Mouse (Mus musculus): ENCODE data around the gene Zfand3. TPM values are rescaled to one million over a fixed set of nuclear protein-coding genes. Genes with fewer than 3 reads are reported as not detected.
A peak's percentile ranks its signal among the peaks of the same experiment; 100 is the strongest.

Zfand3 gene
- polyA plus RNA-seq, 1 experiment from 2014 or later: 49.3 TPM

DNA sequence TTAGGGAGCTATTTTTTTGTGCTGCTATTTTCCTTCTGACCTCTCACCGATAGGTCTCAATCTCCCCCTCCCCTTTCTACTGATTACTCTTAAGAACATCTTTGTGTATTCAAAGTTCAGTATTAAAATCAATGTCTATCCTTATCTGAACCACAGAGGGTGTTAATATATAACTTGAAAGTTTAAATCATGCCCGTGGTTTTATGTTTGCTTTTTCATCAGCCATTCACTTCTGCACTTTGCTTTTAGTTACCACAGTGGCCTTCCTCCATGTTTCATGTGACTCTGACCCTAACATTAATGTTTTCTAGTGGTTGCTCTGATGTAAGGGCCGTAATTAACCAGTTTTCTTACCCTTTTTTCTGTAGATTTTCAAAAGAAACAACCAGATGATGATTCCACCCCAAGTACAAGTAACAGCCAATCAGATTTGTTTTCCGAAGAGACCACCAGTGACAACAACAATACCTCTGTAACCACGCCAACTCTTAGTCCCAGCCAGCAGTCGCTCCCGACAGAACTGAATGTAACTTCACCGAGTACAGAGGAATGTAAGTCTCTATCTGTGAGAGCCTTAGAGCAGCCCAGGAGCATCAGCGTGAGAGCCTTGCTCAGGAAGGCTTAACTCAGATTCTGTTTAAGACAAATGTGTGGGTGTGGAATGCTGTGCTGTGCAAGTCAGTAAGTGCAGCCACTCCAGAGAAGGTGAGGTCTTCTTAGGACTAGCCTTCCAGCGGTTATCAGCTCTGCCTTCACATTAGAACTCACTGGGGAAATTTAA lies 130.6 kb downstream of the Zfand3 start:
- Histone ChIP-seq H3K27ac (no peak overlapping the region), H3K4me3 (no peak overlapping the region), H3K4me2 (no peak overlapping the region), H3K27me3 (no peaks in the 10 kb centered on the region), H3K9me3 (replicated peaks) (no peaks in the 10 kb centered on the region), H3K9ac (no peak overlapping the region), H3K4me1 (replicated peaks) (peaks cover 38% of the 10 kb centered on the region), H3K36me3 (0 out of 2 replicates have a peak, but pooled peaks cover 4% of the 10 kb centered on the region)
- 60% methylated on average over 10 of the region's 10 CpGs for WGBS
- ATAC-seq (replicated peaks; ENCODE audit: insufficient number of reproducible peaks, insufficient read depth, low FRiP score, low read depth): no peak

DNA sequence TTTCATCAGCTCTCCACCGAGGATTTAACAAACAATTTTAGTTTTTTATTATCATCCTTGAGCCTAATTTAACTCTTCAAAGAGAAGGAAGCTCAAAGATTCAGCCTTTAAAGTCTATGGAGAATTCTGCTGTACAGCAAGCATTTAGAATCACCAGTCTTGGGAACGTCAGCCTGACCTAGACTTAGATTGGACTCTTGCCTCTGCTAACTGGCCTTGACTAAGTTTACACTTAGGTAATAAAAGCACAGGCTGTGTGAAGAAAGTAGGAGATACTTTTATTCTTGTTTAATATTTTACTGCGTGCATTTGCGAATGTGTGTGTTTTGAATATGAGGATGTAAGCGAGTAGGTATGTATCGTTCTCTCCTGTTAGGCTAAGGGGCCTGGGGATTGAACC lies 131.4 kb downstream of the Zfand3 start:
- WGBS: 86% methylated on average over 6 of the region's 6 CpGs

DNA sequence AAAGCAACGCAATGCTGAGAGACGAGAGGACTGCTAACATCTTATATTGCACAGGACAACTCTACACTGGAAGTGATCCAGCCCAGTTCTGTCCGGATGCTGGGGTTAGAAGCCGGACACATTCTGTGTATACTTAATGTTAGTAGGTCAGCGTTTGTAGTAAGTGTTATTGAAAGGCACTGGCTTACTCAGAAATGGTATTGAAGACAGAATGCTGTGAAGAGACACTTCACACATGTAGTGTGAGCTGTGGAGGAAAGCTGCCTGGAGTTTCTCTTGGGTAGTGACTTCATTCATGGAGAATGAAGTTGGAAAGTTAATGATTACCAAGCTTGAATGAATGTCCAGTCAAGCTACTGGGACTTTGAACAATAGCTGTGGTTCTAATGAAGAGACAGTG lies 132.2 kb downstream of the Zfand3 start:
- 66% methylated on average over 5 of the region's 5 CpGs for WGBS
- Histone ChIP-seq H3K36me3 (0 out of 2 replicates have a peak, but pooled peaks cover 4% of the 10 kb centered on the region), H3K9me3 (replicated peaks) (no peaks in the 10 kb centered on the region), H3K27ac (no peak overlapping the region), H3K9ac (no peak overlapping the region), H3K4me1 (replicated peaks) (peaks cover 26% of the 10 kb centered on the region), H3K27me3 (no peaks in the 10 kb centered on the region), H3K4me2 (no peak overlapping the region), H3K4me3 (no peak overlapping the region)
- ATAC-seq (replicated peaks; ENCODE audit: insufficient number of reproducible peaks, insufficient read depth, low FRiP score, low read depth): no peak

More for the DNA sequence above, 131.4 kb downstream of the Zfand3 start:
- H3K36me3 ChIP-seq: 0 out of 2 replicates have a peak, but pooled peaks cover 4% of the 10 kb centered on the region
- no peak for ATAC-seq (replicated peaks; ENCODE audit: insufficient number of reproducible peaks, insufficient read depth, low FRiP score, low read depth)
- no peak overlapping the region for H3K9ac ChIP-seq
- H3K27ac ChIP-seq: no peak overlapping the region
- H3K4me1 ChIP-seq (replicated peaks): peaks cover 33% of the 10 kb centered on the region
- no peak overlapping the region for H3K4me2 ChIP-seq
- no peaks in the 10 kb centered on the region for H3K9me3 ChIP-seq (replicated peaks)
- no peaks in the 10 kb centered on the region for H3K27me3 ChIP-seq
- no peak overlapping the region for H3K4me3 ChIP-seq

DNA sequence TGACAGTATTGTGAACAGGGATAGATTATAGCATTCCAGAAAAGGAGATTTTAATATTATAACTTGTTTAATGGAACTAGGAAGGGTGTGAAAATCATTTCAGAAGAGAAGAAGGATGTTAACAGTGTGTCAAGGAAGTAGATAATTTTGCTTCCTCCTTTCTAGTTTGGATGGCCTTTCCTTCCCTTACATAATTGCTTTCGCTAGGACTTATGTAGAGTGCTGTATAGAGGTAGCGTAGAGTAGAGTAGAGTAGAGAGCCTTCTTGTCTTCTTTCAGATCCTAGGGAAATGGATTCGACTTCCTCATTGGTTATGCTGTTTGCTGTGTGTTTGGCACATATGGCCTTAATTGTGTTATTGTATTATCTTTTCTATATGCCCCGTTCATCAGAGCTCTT lies 132.6 kb downstream of the Zfand3 start:
- no peaks in the 10 kb centered on the region for H3K9me3 ChIP-seq (replicated peaks)
- no peak overlapping the region for H3K27ac ChIP-seq
- 0 out of 2 replicates have a peak, but pooled peaks cover 4% of the 10 kb centered on the region for H3K36me3 ChIP-seq
- H3K4me3 ChIP-seq: no peak overlapping the region
- peaks cover 22% of the 10 kb centered on the region for H3K4me1 ChIP-seq (replicated peaks)
- no peaks in the 10 kb centered on the region for H3K27me3 ChIP-seq
- WGBS: 90% methylated on average over 4 of the region's 4 CpGs
- H3K4me2 ChIP-seq: no peak overlapping the region
- no peak for ATAC-seq (replicated peaks; ENCODE audit: insufficient number of reproducible peaks, insufficient read depth, low FRiP score, low read depth)
- no peak overlapping the region for H3K9ac ChIP-seq

DNA sequence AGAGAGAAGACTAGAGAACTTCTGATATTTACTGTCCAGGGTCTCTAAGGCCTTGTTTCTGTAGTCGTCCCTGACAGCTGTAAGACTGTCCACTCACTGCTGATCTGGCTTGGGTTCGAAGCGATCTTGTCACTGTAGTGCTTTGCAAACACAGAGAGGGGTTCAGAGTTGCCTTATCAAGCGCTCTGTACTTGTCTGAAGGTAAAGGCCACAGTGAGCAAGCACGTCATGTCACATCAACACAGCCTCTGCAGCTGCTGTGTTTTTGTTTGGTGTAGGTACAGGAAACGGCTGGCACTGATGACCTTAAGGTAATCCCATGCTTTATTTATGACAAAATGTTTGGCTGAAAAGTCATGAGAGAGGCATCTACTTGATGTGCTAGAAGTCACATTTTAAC lies 139.6 kb downstream of the Zfand3 start:
- peaks cover 58% of the 10 kb centered on the region for H3K4me1 ChIP-seq (replicated peaks)
- H3K36me3 ChIP-seq: no peaks in the 10 kb centered on the region
- H3K9ac ChIP-seq: no peak overlapping the region
- WGBS: 43% methylated on average over 6 of the region's 6 CpGs
- no peak overlapping the region for H3K4me2 ChIP-seq
- no peaks in the 10 kb centered on the region for H3K9me3 ChIP-seq (replicated peaks)
- ATAC-seq (replicated peaks; ENCODE audit: insufficient number of reproducible peaks, insufficient read depth, low FRiP score, low read depth): no peak
- H3K4me3 ChIP-seq: no peak overlapping the region
- peak overlapping the region; percentile 37; the same call in 1 of the 2 replicates for H3K27ac ChIP-seq
- no peaks in the 10 kb centered on the region for H3K27me3 ChIP-seq

DNA sequence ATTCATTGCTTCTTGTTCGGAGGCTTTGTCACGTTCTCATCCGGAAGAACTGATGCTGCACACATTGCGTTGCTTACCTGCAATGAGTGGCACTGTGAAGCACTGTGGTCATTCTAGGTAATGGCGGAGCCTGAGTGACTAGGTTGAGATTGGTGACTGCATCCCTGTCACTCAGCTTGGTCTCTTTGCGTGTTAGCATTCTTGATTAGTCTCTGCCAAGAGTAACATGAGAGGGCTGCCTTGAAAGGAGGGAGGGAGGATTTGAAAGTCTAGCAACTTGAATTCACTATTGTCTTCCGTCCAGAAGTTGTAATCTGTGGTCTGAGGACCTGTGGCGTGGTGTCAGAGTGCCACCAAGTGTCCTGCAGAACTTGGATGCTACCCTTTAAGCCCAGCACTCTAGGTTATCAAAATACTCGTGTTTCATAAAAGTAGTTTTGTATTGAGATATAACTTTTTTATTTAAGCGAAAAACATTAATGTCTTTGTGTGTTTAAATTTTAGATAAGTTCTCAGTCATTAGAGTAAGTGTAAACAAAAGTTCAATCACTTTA lies 141.1 kb downstream of the Zfand3 start:
- Histone ChIP-seq H3K27ac (peak overlapping the region; percentile 59), H3K9me3 (replicated peaks) (no peaks in the 10 kb centered on the region), H3K36me3 (no peaks in the 10 kb centered on the region), H3K4me2 (no peak overlapping the region), H3K4me1 (replicated peaks) (peaks cover 66% of the 10 kb centered on the region), H3K27me3 (no peaks in the 10 kb centered on the region), H3K9ac (no peak overlapping the region), H3K4me3 (no peak overlapping the region)
- 50% methylated on average over 10 of the region's 10 CpGs for WGBS
- ATAC-seq (replicated peaks; ENCODE audit: insufficient number of reproducible peaks, insufficient read depth, low FRiP score, low read depth): no peak

DNA sequence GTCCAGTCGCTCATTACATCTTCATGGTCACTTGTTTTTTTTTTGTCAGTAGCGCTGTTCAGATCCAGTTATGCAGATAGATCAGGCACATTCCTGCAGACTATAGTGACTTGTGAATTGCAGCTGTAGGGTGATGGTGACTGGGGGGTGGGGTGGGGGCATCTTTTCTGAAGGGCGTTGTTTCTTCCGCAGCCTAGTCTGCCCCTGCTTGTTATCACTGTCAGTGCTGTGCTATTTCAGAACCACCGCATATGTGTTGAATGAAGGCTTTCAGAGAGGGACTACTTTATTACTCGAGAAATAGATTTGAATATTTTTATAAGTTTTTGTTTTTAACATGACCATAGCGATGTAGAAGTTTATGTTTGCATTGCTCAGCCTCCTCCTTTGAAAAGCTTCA lies 142.0 kb downstream of the Zfand3 start:
- H3K4me3 ChIP-seq: no peak overlapping the region
- ATAC-seq (replicated peaks; ENCODE audit: insufficient number of reproducible peaks, insufficient read depth, low FRiP score, low read depth): peak; percentile 53; the same call in 1 of the 2 replicates
- no peaks in the 10 kb centered on the region for H3K9me3 ChIP-seq (replicated peaks)
- peaks cover 67% of the 10 kb centered on the region for H3K4me1 ChIP-seq (replicated peaks)
- peak overlapping the region; percentile 86 for H3K27ac ChIP-seq
- H3K9ac ChIP-seq: no peak overlapping the region
- H3K4me2 ChIP-seq: peak overlapping the region; percentile 26
- H3K27me3 ChIP-seq: no peaks in the 10 kb centered on the region
- WGBS: 33% methylated on average over 7 of the region's 7 CpGs
- no peaks in the 10 kb centered on the region for H3K36me3 ChIP-seq

DNA sequence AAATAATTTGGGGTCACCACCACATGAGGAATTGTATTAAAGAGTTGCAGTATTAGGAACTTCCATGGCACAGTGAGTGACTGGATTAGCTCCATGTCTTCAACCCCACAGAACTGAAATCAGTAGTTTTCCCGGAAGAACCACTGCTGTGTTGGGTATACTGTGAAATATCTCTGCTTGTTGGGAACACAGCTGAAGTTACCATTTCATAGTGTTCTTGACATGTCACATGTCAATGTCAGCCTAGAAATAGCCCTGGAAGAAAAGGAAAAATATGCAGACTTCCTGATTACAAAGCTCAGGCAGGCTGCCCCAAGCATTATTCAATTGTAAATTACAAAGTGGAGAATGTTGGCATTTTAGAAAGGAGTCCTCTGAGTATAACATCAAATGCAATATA lies 143.4 kb downstream of the Zfand3 start:
- no peak for ATAC-seq (replicated peaks; ENCODE audit: insufficient number of reproducible peaks, insufficient read depth, low FRiP score, low read depth)
- H3K4me2 ChIP-seq: 0 out of 2 replicates have a peak overlapping the region, but pooled peaks have one; percentile 26
- H3K27me3 ChIP-seq: no peaks in the 10 kb centered on the region
- H3K9me3 ChIP-seq (replicated peaks): no peaks in the 10 kb centered on the region
- H3K4me1 ChIP-seq (replicated peaks): peaks cover 80% of the 10 kb centered on the region
- 34% methylated on average over 1 of the region's 1 CpGs for WGBS
- no peak overlapping the region for H3K4me3 ChIP-seq
- H3K9ac ChIP-seq: no peak overlapping the region
- no peaks in the 10 kb centered on the region for H3K36me3 ChIP-seq
- H3K27ac ChIP-seq: peak overlapping the region; percentile 86

DNA sequence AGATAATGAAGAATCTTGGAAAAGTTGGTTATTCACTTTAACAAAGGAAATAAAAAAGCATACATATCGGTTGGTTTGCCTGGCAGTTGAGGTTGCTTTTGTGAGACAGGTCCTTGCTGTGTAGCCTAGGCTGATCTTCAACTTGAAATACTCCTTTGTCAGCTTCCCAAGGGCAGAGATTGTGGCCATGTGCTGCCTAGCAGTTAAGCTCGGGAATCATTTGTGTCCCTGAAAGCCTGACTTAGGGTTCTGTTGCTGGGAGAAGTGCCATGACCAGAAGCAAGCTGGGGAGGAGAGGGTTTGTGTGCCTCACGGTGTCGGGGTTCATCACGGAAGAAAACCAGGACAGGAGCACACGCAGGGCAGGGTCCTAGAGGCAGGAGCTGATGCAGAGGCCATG lies 143.8 kb downstream of the Zfand3 start:
- H3K27me3 ChIP-seq: no peaks in the 10 kb centered on the region
- H3K4me3 ChIP-seq: no peak overlapping the region
- no peaks in the 10 kb centered on the region for H3K9me3 ChIP-seq (replicated peaks)
- H3K9ac ChIP-seq: no peak overlapping the region
- H3K4me1 ChIP-seq (replicated peaks): peaks cover 81% of the 10 kb centered on the region
- no peaks in the 10 kb centered on the region for H3K36me3 ChIP-seq
- H3K27ac ChIP-seq: peak overlapping the region; percentile 86
- ATAC-seq (replicated peaks; ENCODE audit: insufficient number of reproducible peaks, insufficient read depth, low FRiP score, low read depth): no peak
- 0 out of 2 replicates have a peak overlapping the region, but pooled peaks have one; percentile 10 for H3K4me2 ChIP-seq
- WGBS: 41% methylated on average over 6 of the region's 6 CpGs

DNA sequence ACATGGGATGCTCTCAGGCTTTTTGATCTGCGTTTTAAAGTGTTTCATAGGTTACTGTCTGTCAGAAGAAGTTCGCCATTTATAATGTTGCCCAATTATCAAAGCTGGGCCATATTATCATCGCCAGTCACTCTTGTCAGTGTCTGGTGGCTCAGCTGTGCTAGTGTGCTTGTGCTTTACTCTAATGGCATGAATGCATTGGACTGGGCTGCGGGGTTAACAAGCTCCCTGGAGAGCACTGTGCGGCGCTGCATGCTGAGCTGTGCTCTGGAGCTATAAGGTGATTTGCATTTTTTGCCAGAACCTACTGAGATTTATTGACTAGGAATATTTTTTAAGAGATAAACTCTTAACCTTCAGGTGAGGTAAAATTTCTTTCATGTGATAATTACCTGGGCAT lies 145.4 kb downstream of the Zfand3 start:
- no peak for ATAC-seq (replicated peaks; ENCODE audit: insufficient number of reproducible peaks, insufficient read depth, low FRiP score, low read depth)
- WGBS: 89% methylated on average over 6 of the region's 6 CpGs
- H3K4me1 ChIP-seq (replicated peaks): peaks cover 74% of the 10 kb centered on the region
- H3K9ac ChIP-seq: no peak overlapping the region
- H3K4me3 ChIP-seq: no peak overlapping the region
- no peaks in the 10 kb centered on the region for H3K36me3 ChIP-seq
- H3K4me2 ChIP-seq: no peak overlapping the region
- H3K9me3 ChIP-seq (replicated peaks): no peaks in the 10 kb centered on the region
- no peaks in the 10 kb centered on the region for H3K27me3 ChIP-seq
- H3K27ac ChIP-seq: no peak overlapping the region

DNA sequence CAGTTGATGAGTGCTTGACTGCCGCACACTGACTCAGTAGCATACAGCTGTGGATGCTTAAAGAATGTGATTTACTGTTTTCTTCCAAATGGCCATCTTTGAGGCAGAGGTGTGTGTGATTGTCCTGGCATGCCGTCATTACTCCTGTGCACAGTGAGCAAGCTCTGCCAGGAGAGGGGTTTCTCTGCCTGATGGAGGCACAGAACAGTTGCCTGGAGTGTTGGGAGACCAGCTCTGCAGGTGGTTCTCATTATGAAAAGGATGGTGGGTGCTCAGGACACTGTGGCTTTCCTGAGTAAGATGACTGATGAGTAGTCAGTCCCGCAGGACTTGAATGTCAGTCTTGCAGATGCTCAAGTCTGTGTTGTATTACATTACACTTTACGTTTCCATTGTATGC lies 149.6 kb downstream of the Zfand3 start:
- no peak overlapping the region for H3K9ac ChIP-seq
- no peak overlapping the region for H3K27ac ChIP-seq
- H3K9me3 ChIP-seq (replicated peaks): no peaks in the 10 kb centered on the region
- no peaks in the 10 kb centered on the region for H3K27me3 ChIP-seq
- H3K4me1 ChIP-seq (replicated peaks): peaks cover 63% of the 10 kb centered on the region
- no peak overlapping the region for H3K4me3 ChIP-seq
- ATAC-seq (replicated peaks; ENCODE audit: insufficient number of reproducible peaks, insufficient read depth, low FRiP score, low read depth): no peak
- 48% methylated on average over 4 of the region's 4 CpGs for WGBS
- H3K4me2 ChIP-seq: no peak overlapping the region
- H3K36me3 ChIP-seq: no peaks in the 10 kb centered on the region

DNA sequence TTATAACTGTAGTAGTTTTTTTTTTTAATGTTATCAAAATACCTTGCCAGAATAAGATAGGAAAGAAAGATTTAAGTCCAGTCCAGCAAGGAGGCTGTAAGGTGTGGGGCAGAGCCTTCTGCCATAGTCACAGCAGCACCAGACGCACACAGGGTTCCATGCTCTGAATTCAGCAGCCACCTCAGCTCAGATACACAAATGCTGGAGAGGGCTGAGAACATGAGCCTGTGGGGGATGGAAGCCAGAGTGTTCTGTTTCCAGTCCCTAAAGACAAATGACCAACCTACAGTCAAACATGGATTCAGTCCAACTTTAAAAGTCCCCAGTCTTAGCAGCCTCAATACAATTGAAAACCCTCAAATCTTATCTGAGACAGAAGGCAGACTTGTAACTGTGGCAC lies 150.3 kb downstream of the Zfand3 start:
- Histone ChIP-seq H3K27ac (peak overlapping the region; percentile 56), H3K4me3 (no peak overlapping the region), H3K4me2 (no peak overlapping the region), H3K9me3 (replicated peaks) (no peaks in the 10 kb centered on the region), H3K4me1 (replicated peaks) (peaks cover 60% of the 10 kb centered on the region), H3K27me3 (no peaks in the 10 kb centered on the region), H3K36me3 (no peaks in the 10 kb centered on the region), H3K9ac (no peak overlapping the region)
- ATAC-seq (replicated peaks; ENCODE audit: insufficient number of reproducible peaks, insufficient read depth, low FRiP score, low read depth): no peak
- WGBS: 35% methylated on average over 1 of the region's 1 CpGs
